Mouse (Mus musculus): ENCODE results near the gene Tnrc6c. TPM values are rescaled to one million over a fixed set of nuclear protein-coding genes. Genes with fewer than 3 reads are reported as not detected.

The Tnrc6c gene
- polyA plus RNA-seq, 1 experiment from 2014 or later, result 8.9 TPM

DNA sequence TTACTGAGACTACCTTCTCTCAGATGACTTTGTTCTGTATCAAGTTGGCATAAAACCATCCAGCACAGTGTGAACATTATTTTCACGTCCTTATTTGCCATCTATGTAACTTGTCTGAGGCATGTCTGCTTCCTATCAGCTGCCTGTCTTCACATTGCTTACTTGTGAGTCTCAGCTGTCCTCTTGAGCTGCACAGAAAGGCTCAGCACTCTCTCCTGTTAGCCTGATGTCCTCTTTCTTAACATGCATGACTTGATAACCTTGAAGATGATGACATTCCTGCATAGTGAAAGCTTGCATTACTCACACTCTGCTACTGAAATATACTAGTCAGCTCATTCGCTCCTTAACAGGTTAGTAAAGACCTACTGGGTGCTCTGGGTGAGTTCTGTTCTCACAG is 53.1 kb downstream of the Tnrc6c start:
- Histone ChIP-seq H3K27me3 (replicated peaks; ENCODE audit: insufficient read depth, low read length) (no peaks in the 10 kb centered on the region), H3K9ac (replicated peaks; ENCODE audit: low read depth) (no peak overlapping the region), H3K4me1 (ENCODE audit: insufficient read depth, low read depth, low read length) (no peaks in the 10 kb centered on the region), H3K9me3 (ENCODE audit: low read length) (no peaks in the 10 kb centered on the region), H3K27ac (ENCODE audit: low read length) (no peak overlapping the region), H3K4me2 (replicated peaks; ENCODE audit: low read depth, low read length) (no peak overlapping the region), H3K4me3 (ENCODE audit: low read depth, low read length) (no peak overlapping the region), H3K36me3 (ENCODE audit: insufficient read depth, low read length) (no peaks in the 10 kb centered on the region)
- TF ChIP-seq CTCF (IDR thresholded peaks at IDR 0.05) (no peak), EP300 (IDR thresholded peaks at IDR 0.05) (no peak)
- ATAC-seq (no peak), DNase-seq (ENCODE audit: low spot score) (no peak)
- WGBS, result 85% methylated on average over 2 of the region's 2 CpGs

DNA sequence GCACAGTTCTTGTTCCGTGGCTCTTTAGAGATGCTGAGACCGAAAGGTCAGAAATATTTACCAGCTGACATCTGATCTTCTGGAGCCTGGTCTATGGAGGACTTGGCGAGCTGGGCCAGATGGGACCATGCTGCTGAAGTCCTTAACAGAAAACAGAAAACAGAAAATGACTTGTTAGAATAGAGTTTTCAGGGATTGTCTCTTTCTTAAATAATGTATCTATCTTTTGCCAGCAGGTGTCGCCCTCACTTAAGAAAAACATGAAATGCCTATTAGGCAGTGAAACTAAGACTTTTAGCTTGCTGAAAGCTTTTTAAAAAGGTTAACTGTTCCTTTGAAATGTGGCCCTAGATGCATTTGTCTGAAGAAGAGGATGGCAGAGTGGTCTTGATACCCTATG is 55.2 kb downstream of the Tnrc6c start:
- Histone ChIP-seq H3K27me3 (replicated peaks; ENCODE audit: insufficient read depth, low read length) (no peaks in the 10 kb centered on the region), H3K27ac (ENCODE audit: low read length) (no peak overlapping the region), H3K9ac (replicated peaks; ENCODE audit: low read depth) (no peak overlapping the region), H3K9me3 (ENCODE audit: low read length) (no peaks in the 10 kb centered on the region), H3K36me3 (ENCODE audit: insufficient read depth, low read length) (peaks cover 4% of the 10 kb centered on the region; the same call in 1 of the 2 replicates), H3K4me3 (ENCODE audit: low read depth, low read length) (no peak overlapping the region), H3K4me1 (ENCODE audit: insufficient read depth, low read depth, low read length) (no peaks in the 10 kb centered on the region), H3K4me2 (replicated peaks; ENCODE audit: low read depth, low read length) (no peak overlapping the region)
- ATAC-seq, result no peak
- DNase-seq (ENCODE audit: low spot score), result peak; percentile 88
- WGBS, result 55% methylated on average over 4 of the region's 4 CpGs
- TF ChIP-seq EP300 (IDR thresholded peaks at IDR 0.05) (no peak), CTCF (IDR thresholded peaks at IDR 0.05) (peak; percentile 70)

DNA sequence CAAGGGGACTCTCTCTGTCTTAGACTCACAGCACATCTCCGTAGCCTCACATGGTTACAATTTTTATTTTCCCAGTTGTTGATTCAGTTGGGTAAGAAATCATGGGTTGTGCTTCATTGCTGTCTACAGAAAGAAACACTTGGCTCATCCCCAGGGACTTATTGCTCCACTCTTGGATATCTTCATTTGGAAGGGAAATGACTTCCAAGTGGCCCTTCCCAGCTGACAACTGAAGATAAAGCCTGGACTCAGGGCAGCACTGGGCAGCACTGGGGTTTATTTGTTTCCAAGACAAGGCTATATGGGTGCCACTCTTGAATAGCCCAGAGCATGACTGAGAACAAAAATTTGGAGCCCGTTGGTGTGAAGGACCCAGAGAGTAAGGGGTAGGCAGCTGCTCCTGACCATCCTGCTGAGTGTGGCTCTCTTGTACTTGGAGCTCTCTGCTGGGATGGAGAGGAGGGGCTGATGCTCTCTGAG is 56.8 kb downstream of the Tnrc6c start:
- no peak overlapping the region for H3K4me2 ChIP-seq (replicated peaks; ENCODE audit: low read depth, low read length)
- H3K9me3 ChIP-seq (ENCODE audit: low read length), result no peaks in the 10 kb centered on the region
- ATAC-seq (peak; percentile 80), DNase-seq (ENCODE audit: low spot score) (peak; percentile 89)
- WGBS, result 51% methylated on average over 2 of the region's 2 CpGs
- peak overlapping the region; percentile 51 for H3K27ac ChIP-seq (ENCODE audit: low read length)
- H3K9ac ChIP-seq (replicated peaks; ENCODE audit: low read depth), result no peak overlapping the region
- H3K4me1 ChIP-seq (ENCODE audit: insufficient read depth, low read depth, low read length), result no peaks in the 10 kb centered on the region
- no peaks in the 10 kb centered on the region for H3K27me3 ChIP-seq (replicated peaks; ENCODE audit: insufficient read depth, low read length)
- H3K36me3 ChIP-seq (ENCODE audit: insufficient read depth, low read length), result peaks cover 8% of the 10 kb centered on the region; the same call in 1 of the 2 replicates
- TF ChIP-seq CTCF (IDR thresholded peaks at IDR 0.05), result no peak; the same call in 1 of the 2 replicates
- peak; percentile 62 for TF ChIP-seq EP300 (IDR thresholded peaks at IDR 0.05)
- no peak overlapping the region for H3K4me3 ChIP-seq (ENCODE audit: low read depth, low read length)

DNA sequence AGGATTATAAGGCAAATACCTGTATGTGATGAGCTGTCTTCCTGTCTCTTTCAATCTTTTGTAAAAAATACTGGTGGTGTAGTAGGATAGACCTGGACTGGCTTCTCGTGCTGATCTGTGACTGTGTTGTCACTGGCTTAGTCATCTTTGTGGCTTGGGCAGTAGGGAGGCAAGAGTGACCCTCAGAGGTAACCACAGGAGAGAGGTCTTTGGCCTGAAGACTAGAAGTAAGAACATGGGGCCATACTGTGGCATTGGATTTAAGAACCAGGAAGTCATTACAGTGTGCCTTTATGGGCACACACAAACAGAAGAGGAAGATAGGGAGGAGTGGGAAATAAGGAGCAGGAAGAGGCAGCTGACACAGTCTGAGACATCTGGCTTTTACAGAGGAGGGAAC is 58.0 kb downstream of the Tnrc6c start:
- no peak overlapping the region for H3K4me3 ChIP-seq (ENCODE audit: low read depth, low read length)
- DNase-seq (ENCODE audit: low spot score) (no peak), ATAC-seq (no peak)
- no peak overlapping the region for H3K27ac ChIP-seq (ENCODE audit: low read length)
- TF ChIP-seq CTCF (IDR thresholded peaks at IDR 0.05), result no peak
- H3K4me1 ChIP-seq (ENCODE audit: insufficient read depth, low read depth, low read length), result no peaks in the 10 kb centered on the region
- no peaks in the 10 kb centered on the region for H3K9me3 ChIP-seq (ENCODE audit: low read length)
- H3K9ac ChIP-seq (replicated peaks; ENCODE audit: low read depth), result no peak overlapping the region
- peaks cover 8% of the 10 kb centered on the region; the same call in 1 of the 2 replicates for H3K36me3 ChIP-seq (ENCODE audit: insufficient read depth, low read length)
- no peaks in the 10 kb centered on the region for H3K27me3 ChIP-seq (replicated peaks; ENCODE audit: insufficient read depth, low read length)
- WGBS, result 92% methylated on average over 1 of the region's 1 CpGs
- no peak overlapping the region for H3K4me2 ChIP-seq (replicated peaks; ENCODE audit: low read depth, low read length)

DNA sequence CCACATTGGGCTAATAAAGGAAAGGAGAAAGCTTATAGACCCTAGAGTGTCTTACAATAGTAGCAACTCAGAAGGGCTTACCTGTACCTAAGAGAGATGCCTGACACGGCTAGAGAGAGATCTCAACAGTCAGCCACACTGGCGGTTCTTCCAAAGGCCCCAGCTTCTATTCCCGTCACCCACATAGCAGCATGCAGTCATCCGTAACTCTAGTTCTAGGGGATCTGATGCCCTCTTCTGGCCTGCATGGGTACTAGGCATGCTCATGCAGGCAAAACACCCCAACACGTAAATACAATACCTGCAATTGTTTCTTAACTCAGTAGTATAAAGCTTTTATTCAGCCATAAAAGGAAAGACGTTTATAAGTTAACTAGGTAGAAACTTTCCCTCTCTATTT is 59.3 kb downstream of the Tnrc6c start:
- Histone ChIP-seq H3K27me3 (replicated peaks; ENCODE audit: insufficient read depth, low read length) (no peaks in the 10 kb centered on the region), H3K9me3 (ENCODE audit: low read length) (no peaks in the 10 kb centered on the region), H3K4me2 (replicated peaks; ENCODE audit: low read depth, low read length) (no peak overlapping the region), H3K4me3 (ENCODE audit: low read depth, low read length) (no peak overlapping the region), H3K4me1 (ENCODE audit: insufficient read depth, low read depth, low read length) (no peaks in the 10 kb centered on the region), H3K27ac (ENCODE audit: low read length) (no peak overlapping the region), H3K36me3 (ENCODE audit: insufficient read depth, low read length) (peaks cover 8% of the 10 kb centered on the region; the same call in 1 of the 2 replicates), H3K9ac (replicated peaks; ENCODE audit: low read depth) (no peak overlapping the region)
- DNase-seq (ENCODE audit: low spot score), result no peak
- TF ChIP-seq CTCF (IDR thresholded peaks at IDR 0.05) (peak; percentile 36), EP300 (IDR thresholded peaks at IDR 0.05) (no peak)
- no peak for ATAC-seq
- WGBS, result 94% methylated on average over 6 of the region's 6 CpGs

DNA sequence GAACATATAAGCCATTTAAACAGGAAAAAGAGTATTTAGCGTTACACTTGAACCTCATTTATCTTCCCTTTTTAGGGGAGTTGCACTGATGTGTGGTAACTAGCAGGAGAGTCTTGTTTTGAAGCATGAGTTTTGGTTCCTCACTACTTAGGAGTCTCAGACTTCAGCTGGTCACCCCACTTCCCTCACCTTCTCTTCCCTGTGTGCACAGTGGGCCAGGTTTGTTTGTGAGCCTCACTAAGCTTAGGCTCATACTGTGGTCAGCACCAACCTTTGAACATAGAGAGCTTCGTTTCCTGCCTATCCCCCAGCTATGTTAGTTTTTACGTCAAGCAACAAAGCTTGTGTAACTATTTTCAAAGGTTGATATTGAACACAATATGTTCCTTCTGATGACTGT is 64.7 kb downstream of the Tnrc6c start:
- no peak overlapping the region for H3K4me3 ChIP-seq (ENCODE audit: low read depth, low read length)
- no peaks in the 10 kb centered on the region for H3K4me1 ChIP-seq (ENCODE audit: insufficient read depth, low read depth, low read length)
- TF ChIP-seq EP300 (IDR thresholded peaks at IDR 0.05) (no peak), CTCF (IDR thresholded peaks at IDR 0.05) (no peak)
- DNase-seq (ENCODE audit: low spot score), result no peak
- H3K9ac ChIP-seq (replicated peaks; ENCODE audit: low read depth), result no peak overlapping the region
- ATAC-seq, result no peak
- H3K27me3 ChIP-seq (replicated peaks; ENCODE audit: insufficient read depth, low read length), result no peaks in the 10 kb centered on the region
- H3K9me3 ChIP-seq (ENCODE audit: low read length), result no peaks in the 10 kb centered on the region
- peaks cover 37% of the 10 kb centered on the region; the same call in 1 of the 2 replicates for H3K36me3 ChIP-seq (ENCODE audit: insufficient read depth, low read length)
- no peak overlapping the region for H3K4me2 ChIP-seq (replicated peaks; ENCODE audit: low read depth, low read length)
- 75% methylated on average over 3 of the region's 3 CpGs for WGBS
- H3K27ac ChIP-seq (ENCODE audit: low read length), result no peak overlapping the region

Data from lung, postnatal 0 days (tissue).